Mouse (Mus musculus) kidney, adult 2 months (tissue): ENCODE data around the gene Doc2g.

Source experiments
- CTCF ChIP-seq: fragments of 200-500 bp; conservative IDR thresholded peaks from 2 replicates; pipeline ENCODE4 v1.5.1; 2011; ENCODE audit warnings: low read depth, mild to moderate bottlenecking, control low read depth, low read length, moderate library complexity, mixed read lengths; ENCODE audit not compliant: insufficient read depth, insufficient read length
- POLR2A ChIP-seq: fragments of 200-500 bp; IDR thresholded peaks from one replicate; pipeline ENCODE4 v1.6.1; 2011; ENCODE audit warnings: low read depth, low read length, control low read depth

GRCm38 (mm10) chr19:3966330-3967075 lies 36.6 kb upstream of the Doc2g start:
- no peak for TF ChIP-seq POLR2A
- TF ChIP-seq CTCF, result no peak
